Mouse (Mus musculus) gastrocnemius, adult 8-10 months (tissue): ENCODE results near the gene Nrg3. TPM values are rescaled to one million over a fixed set of nuclear protein-coding genes. Genes with fewer than 3 reads are reported as not detected.

Source experiments
- DNase-seq, 2 experiments: peaks; one replicate each; pipeline ENCODE4 v3.0.0; 2022; ENCODE audit warnings: low spot score in 2 of 2
- microRNA-seq: library from miRNA; unstranded; fragments of <30 nt; microRNA quantifications from one replicate; pipeline ENCODE4 v1.2.0, GENCODE M21; 2022
- total RNA-seq, 4 experiments: library from RNA; stranded (reverse); gene quantifications; 2 replicates each; pipeline ENCODE4 v1.2.4; 2022

Nrg3 gene
- total RNA-seq, 4 experiments from 2014 or later: not detected

GRCm38 (mm10) chr14:38320619-38321340 is 1152.1 kb downstream of the Nrg3 start:
- no peak for DNase-seq

Small RNA genes within 50 kb of the gene (microRNA-seq; reads per million reads assigned to microRNA genes)
- not detected for gene Gm27332
